Mouse (Mus musculus) lung, postnatal 14 days (tissue): ENCODE data around the gene Smbd1.

Experiments
- DNase-seq: peaks from one replicate; pipeline ENCODE4 v3.0.0; 2021

Gene Smbd1

GRCm38 (mm10) chr16:32810321-32810720 lies at the start of gene Smbd1:
Smbd1 (minus strand) TSS chr16:32810477.
- DNase-seq, result no peak

- peak; percentile 46 for DNase-seq
These were observed 48.7 kb upstream of the Smbd1 start for GRCm38 (mm10) chr16:32858771-32859636.

- DNase-seq, result no peak
These were observed 48.1 kb upstream of the Smbd1 start for GRCm38 (mm10) chr16:32858356-32858755.

GRCm38 (mm10) chr16:32856751-32857150 lies 46.5 kb upstream of the Smbd1 start:
- DNase-seq, result no peak

- no peak for DNase-seq
These were observed 43.8 kb upstream of the Smbd1 start for GRCm38 (mm10) chr16:32854050-32854571.

- no peak for DNase-seq
These were observed 43.3 kb upstream of the Smbd1 start for GRCm38 (mm10) chr16:32853492-32854049.

GRCm38 (mm10) chr16:32849042-32849830 lies 39.0 kb upstream of the Smbd1 start:
- DNase-seq, result peak; percentile 49

- no peak for DNase-seq
These were observed 36.8 kb upstream of the Smbd1 start for GRCm38 (mm10) chr16:32847103-32847502.

GRCm38 (mm10) chr16:32831501-32831900 lies 21.2 kb upstream of the Smbd1 start:
- DNase-seq, result no peak

- DNase-seq, result no peak
These were observed 18.8 kb upstream of the Smbd1 start for GRCm38 (mm10) chr16:32829104-32829503.

GRCm38 (mm10) chr16:32826521-32826920 lies 16.2 kb upstream of the Smbd1 start:
- DNase-seq, result no peak

- DNase-seq, result no peak
These were observed 15.1 kb upstream of the Smbd1 start for GRCm38 (mm10) chr16:32825380-32825779.

GRCm38 (mm10) chr16:32824061-32824460 lies 13.8 kb upstream of the Smbd1 start:
- no peak for DNase-seq

- DNase-seq, result no peak
These were observed 13.2 kb upstream of the Smbd1 start for GRCm38 (mm10) chr16:32823487-32823886.

GRCm38 (mm10) chr16:32822881-32823280 lies 12.6 kb upstream of the Smbd1 start:
- DNase-seq, result no peak

- DNase-seq, result peak; percentile 12
These were observed 12.2 kb upstream of the Smbd1 start for GRCm38 (mm10) chr16:32822450-32822827.

GRCm38 (mm10) chr16:32821772-32822449 lies 11.6 kb upstream of the Smbd1 start:
- DNase-seq, result peak; percentile 19

GRCm38 (mm10) chr16:32818441-32818840 lies 8.2 kb upstream of the Smbd1 start:
- DNase-seq, result no peak

GRCm38 (mm10) chr16:32818036-32818435 lies 7.8 kb upstream of the Smbd1 start:
- DNase-seq, result peak; percentile 14

GRCm38 (mm10) chr16:32815160-32815605 lies 4.9 kb upstream of the Smbd1 start:
- peak; percentile 21 for DNase-seq

GRCm38 (mm10) chr16:32814539-32814938 lies 4.3 kb upstream of the Smbd1 start:
- peak; percentile 56 for DNase-seq

- DNase-seq, result no peak
These were observed 3.5 kb upstream of the Smbd1 start for GRCm38 (mm10) chr16:32813771-32814170.

- DNase-seq, result peak; percentile 26
These were observed 3.1 kb upstream of the Smbd1 start for GRCm38 (mm10) chr16:32813362-32813761.
